Mouse (Mus musculus): ENCODE data around the gene Gpr85. TPM values are rescaled to one million over a fixed set of nuclear protein-coding genes. Genes with fewer than 3 reads are reported as not detected.

Gene Gpr85
- 35.1 and 37.5 TPM in 2 replicates for polyA plus RNA-seq (2016; fragmentation: Nextera tagmentation; extraction: Ambion mirVana)

DNA sequence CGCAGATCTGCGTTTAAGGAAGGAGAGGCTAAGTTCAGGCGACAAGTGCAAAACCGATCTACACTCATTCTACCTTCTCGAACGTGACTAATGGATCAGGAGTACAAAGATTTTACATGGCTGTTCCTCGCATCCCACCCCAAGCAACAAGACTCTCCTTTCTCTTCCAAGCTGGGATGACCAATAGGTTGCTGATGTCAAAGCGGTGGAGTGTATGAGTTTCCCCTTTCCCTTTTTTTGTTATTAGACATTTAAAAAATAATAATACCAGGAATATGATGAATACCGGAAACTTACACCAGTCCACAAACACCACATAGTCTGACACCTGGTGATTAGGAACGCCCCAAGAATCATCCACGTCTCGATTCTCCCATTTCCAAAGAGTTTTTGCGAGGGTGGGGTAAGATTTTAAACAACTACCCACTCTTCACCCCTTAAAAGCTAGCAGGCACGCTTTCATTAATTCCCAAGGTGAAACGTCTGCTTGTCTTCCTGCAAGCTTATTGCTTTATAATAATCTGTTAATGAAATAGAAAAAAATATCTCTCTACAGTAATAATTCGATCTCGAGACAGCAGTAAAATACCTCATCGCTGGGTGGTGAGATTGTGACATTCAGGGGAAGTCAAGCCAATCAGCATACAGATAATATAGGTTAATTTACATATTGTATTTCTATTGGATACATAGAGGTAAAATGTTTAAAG is at the start of gene Gpr85:
Gene Gpr85, minus strand, starts transcription at position 598 of the 710 bp plus-strand sequence.
- ATAC-seq (ENCODE audit: low FRiP score, low read depth), result no peak
- Histone ChIP-seq H3K36me3 (no peaks in the 10 kb centered on the region), H3K4me2 (replicated peaks) (peak within 1 kb of the TSS; percentile 55), H3K27me3 (no peaks in the 10 kb centered on the region), H3K4me1 (peaks cover 12% of the 10 kb centered on the region; the same call in 1 of the 2 replicates), H3K4me3 (peak within 1 kb of the TSS; percentile 54), H3K27ac (replicated peaks) (peak within 1 kb of the TSS; percentile 94), H3K9ac (replicated peaks) (peak within 1 kb of the TSS; percentile 68), H3K9me3 (no peaks in the 10 kb centered on the region)
- WGBS, result 46% methylated on average over 18 of the region's 18 CpGs

DNA sequence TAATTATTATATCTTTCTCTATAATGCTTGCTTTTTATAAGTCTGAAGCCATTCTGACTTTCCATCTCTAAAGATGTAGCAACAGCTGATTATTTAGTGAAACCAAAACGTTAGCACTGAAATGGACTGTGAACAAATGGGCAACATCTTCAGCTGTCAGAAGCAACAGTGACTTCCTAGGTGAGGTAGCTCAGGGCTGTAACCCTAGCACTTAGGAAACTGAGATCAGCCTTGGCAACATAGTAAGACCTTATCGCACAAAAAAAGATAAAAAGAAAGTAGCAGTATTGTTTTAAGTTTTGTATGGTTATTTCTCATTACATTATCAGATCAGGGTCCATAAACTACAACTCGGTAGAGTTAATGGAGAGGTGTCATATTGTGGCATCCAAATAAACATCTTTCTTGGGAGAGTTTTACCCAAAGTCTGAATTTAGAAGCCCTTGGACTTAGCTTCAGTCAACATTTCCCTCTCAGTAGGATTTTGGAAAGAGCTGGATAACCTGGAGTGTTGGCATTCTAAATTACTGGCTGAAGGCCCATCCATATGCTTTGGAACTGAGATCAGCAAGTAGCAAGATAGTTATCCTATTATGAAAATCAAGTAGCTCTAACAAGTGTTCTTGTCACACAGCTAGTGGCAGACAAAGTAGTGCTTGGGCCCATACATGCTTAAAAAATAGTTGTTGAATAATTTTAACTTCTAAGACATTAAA is 45.3 kb upstream of the Gpr85 start:
- Histone ChIP-seq H3K27ac (replicated peaks) (no peak overlapping the region), H3K4me3 (no peak overlapping the region), H3K4me2 (replicated peaks) (no peak overlapping the region), H3K27me3 (no peaks in the 10 kb centered on the region), H3K9ac (replicated peaks) (no peak overlapping the region), H3K9me3 (no peaks in the 10 kb centered on the region), H3K4me1 (no peaks in the 10 kb centered on the region), H3K36me3 (no peaks in the 10 kb centered on the region)
- no peak for ATAC-seq (ENCODE audit: low FRiP score, low read depth)
- 85% methylated on average over 3 of the region's 3 CpGs for WGBS

DNA sequence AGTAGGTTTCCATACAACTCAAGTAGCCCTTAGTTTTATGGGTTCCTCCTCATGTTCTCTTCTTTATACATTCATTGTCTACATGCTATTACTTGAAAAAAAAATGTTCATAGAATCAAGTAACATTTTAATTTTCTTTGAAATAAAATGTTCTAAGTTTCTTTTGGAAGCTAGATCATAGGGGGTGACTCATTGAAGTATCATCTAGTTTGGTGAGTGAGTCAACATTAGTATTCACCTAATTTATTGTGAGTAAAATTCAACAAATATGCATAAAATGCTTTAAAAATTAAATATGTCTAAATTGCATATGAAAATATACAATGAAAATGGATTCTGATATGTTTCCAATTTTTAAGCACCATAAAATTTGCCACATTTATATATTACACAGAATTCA is 43.2 kb upstream of the Gpr85 start:
- Histone ChIP-seq H3K4me3 (no peak overlapping the region), H3K27me3 (no peaks in the 10 kb centered on the region), H3K4me2 (replicated peaks) (no peak overlapping the region), H3K4me1 (no peaks in the 10 kb centered on the region), H3K27ac (replicated peaks) (no peak overlapping the region), H3K9me3 (no peaks in the 10 kb centered on the region), H3K36me3 (no peaks in the 10 kb centered on the region), H3K9ac (replicated peaks) (no peak overlapping the region)
- no peak for ATAC-seq (ENCODE audit: low FRiP score, low read depth)

DNA sequence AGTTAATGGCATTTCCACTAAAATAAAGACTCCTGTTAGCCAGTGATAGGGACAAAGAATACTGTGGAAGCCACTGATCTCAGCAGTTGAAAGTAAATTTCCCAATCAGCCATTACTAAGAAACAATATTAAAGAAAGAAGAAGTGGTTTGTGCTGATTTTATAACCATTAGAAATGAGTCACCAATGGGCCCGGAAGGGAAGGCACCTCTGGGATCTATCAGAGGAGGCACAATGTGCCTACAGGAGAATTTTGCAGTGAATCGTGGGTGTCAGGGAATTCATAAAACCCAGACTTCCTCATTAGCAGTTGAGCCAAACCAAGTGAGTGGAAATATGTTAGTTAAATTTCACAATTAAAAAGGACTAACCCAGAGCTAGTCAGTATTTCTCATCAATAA is 34.2 kb upstream of the Gpr85 start:
- ATAC-seq (ENCODE audit: low FRiP score, low read depth), result no peak
- H3K4me1 ChIP-seq, result peaks cover 7% of the 10 kb centered on the region
- H3K4me2 ChIP-seq (replicated peaks), result no peak overlapping the region
- H3K27me3 ChIP-seq, result no peaks in the 10 kb centered on the region
- H3K9me3 ChIP-seq, result no peaks in the 10 kb centered on the region
- 87% methylated on average over 2 of the region's 2 CpGs for WGBS
- H3K9ac ChIP-seq (replicated peaks), result no peak overlapping the region
- no peak overlapping the region for H3K27ac ChIP-seq (replicated peaks)
- no peak overlapping the region for H3K4me3 ChIP-seq
- H3K36me3 ChIP-seq, result no peaks in the 10 kb centered on the region

GRCm38 (mm10) chr6:13872076-13872475 is 32.3 kb upstream of the Gpr85 start:
- ATAC-seq (ENCODE audit: low FRiP score, low read depth), result no peak
- Histone ChIP-seq H3K27ac (replicated peaks) (no peak overlapping the region), H3K4me2 (replicated peaks) (peak overlapping the region; percentile 60), H3K9me3 (no peaks in the 10 kb centered on the region), H3K4me3 (no peak overlapping the region), H3K9ac (replicated peaks) (no peak overlapping the region), H3K4me1 (peaks cover 7% of the 10 kb centered on the region), H3K27me3 (no peaks in the 10 kb centered on the region), H3K36me3 (no peaks in the 10 kb centered on the region)
- 84% methylated on average over 7 of the region's 7 CpGs for WGBS

DNA sequence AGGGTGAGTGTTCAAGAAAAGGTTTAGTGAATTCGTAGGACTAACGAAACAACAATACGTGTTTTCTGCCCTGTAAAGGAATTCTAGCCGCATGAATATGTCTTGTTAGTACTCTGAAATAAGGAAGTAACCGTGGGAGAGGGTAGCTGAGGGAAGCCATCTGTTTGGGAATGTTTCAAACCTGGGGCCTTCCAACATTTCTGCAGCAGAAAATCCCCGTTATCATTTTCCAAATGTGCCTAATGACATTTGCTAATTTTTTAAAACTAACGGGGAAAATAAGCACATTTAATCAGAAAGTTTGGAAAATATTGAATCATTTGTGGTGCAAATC is 31.9 kb upstream of the Gpr85 start:
- Histone ChIP-seq H3K4me2 (replicated peaks) (peak overlapping the region; percentile 60), H3K9me3 (no peaks in the 10 kb centered on the region), H3K4me1 (peaks cover 7% of the 10 kb centered on the region), H3K9ac (replicated peaks) (peak overlapping the region; percentile 68; the same call in 1 of the 2 replicates), H3K36me3 (no peaks in the 10 kb centered on the region), H3K27ac (replicated peaks) (peak overlapping the region; percentile 46; the same call in 1 of the 2 replicates), H3K4me3 (peak overlapping the region; percentile 60), H3K27me3 (no peaks in the 10 kb centered on the region)
- 2% methylated on average over 7 of the region's 7 CpGs for WGBS
- ATAC-seq (ENCODE audit: low FRiP score, low read depth), result peak; percentile 81

- Histone ChIP-seq H3K4me1 (peaks cover 7% of the 10 kb centered on the region), H3K27me3 (no peaks in the 10 kb centered on the region), H3K27ac (replicated peaks) (peak within 1 kb of the TSS; percentile 46; the same call in 1 of the 2 replicates), H3K9ac (replicated peaks) (peak within 1 kb of the TSS; percentile 68), H3K4me3 (peak within 1 kb of the TSS; percentile 60), H3K36me3 (no peaks in the 10 kb centered on the region), H3K4me2 (replicated peaks) (peak within 1 kb of the TSS; percentile 60), H3K9me3 (no peaks in the 10 kb centered on the region)
- 1% methylated on average over 19 of the region's 19 CpGs for WGBS
- peak; percentile 100 for ATAC-seq (ENCODE audit: low FRiP score, low read depth)
Observed at GRCm38 (mm10) chr6:13870919-13871624, 31.3 kb upstream of the Gpr85 start, which contains the start of gene 2610001J05Rik. 2610001J05Rik (minus strand) TSS chr6:13871518.

- Histone ChIP-seq H3K27ac (replicated peaks) (no peak overlapping the region; the same call in 1 of the 2 replicates), H3K4me2 (replicated peaks) (peak overlapping the region; percentile 60), H3K9ac (replicated peaks) (peak overlapping the region; percentile 53), H3K9me3 (no peaks in the 10 kb centered on the region), H3K4me3 (peak overlapping the region; percentile 39), H3K36me3 (no peaks in the 10 kb centered on the region), H3K27me3 (no peaks in the 10 kb centered on the region), H3K4me1 (peaks cover 7% of the 10 kb centered on the region)
- WGBS, result 28% methylated on average over 12 of the region's 12 CpGs
- ATAC-seq (ENCODE audit: low FRiP score, low read depth), result peak; percentile 31
Observed at GRCm38 (mm10) chr6:13870289-13870741, 30.6 kb upstream of the Gpr85 start.

- Histone ChIP-seq H3K9me3 (no peaks in the 10 kb centered on the region), H3K4me2 (replicated peaks) (no peak overlapping the region), H3K27ac (replicated peaks) (no peak overlapping the region), H3K36me3 (no peaks in the 10 kb centered on the region), H3K9ac (replicated peaks) (no peak overlapping the region), H3K4me3 (no peak overlapping the region), H3K4me1 (no peaks in the 10 kb centered on the region), H3K27me3 (no peaks in the 10 kb centered on the region)
- WGBS, result 85% methylated on average over 1 of the region's 1 CpGs
- no peak for ATAC-seq (ENCODE audit: low FRiP score, low read depth)
Observed at GRCm38 (mm10) chr6:13860596-13860995, 20.9 kb upstream of the Gpr85 start.

DNA sequence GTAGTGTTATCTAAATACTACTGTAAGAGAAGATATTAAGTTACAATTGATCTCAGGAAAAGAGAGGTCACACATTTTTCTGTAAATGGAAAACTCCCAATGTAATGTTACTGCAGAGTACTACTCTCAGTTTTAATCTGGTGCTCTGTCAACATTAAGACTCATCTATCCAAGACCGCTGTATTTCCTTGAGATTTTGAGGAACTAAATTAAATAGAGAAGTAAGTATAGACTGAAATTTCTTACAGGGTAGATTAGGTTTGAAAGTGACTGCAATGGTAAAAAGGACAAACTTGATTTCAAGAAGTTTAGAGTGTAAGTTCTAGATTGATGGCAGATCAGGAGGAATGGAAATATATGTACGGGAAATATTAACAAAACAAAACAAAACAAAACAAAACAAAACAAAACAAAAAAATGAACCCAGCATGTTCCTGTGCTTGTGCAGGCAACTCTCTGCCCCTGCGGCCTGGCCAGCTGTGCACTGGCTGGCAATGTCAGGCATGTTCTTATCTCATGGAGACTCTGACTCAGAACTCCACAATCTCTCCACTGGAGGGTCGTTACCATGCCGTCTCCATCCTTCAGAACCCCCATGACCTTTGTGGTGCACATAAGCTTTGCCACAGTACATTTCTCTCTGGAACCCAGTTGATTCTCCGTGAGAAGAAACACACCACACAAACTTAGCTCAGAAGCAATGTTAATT is 20.3 kb upstream of the Gpr85 start:
- Histone ChIP-seq H3K36me3 (no peaks in the 10 kb centered on the region), H3K4me2 (replicated peaks) (no peak overlapping the region), H3K4me1 (no peaks in the 10 kb centered on the region), H3K9ac (replicated peaks) (no peak overlapping the region), H3K27me3 (no peaks in the 10 kb centered on the region), H3K27ac (replicated peaks) (no peak overlapping the region), H3K4me3 (no peak overlapping the region), H3K9me3 (no peaks in the 10 kb centered on the region)
- ATAC-seq (ENCODE audit: low FRiP score, low read depth), result no peak
- 89% methylated on average over 6 of the region's 6 CpGs for WGBS

DNA sequence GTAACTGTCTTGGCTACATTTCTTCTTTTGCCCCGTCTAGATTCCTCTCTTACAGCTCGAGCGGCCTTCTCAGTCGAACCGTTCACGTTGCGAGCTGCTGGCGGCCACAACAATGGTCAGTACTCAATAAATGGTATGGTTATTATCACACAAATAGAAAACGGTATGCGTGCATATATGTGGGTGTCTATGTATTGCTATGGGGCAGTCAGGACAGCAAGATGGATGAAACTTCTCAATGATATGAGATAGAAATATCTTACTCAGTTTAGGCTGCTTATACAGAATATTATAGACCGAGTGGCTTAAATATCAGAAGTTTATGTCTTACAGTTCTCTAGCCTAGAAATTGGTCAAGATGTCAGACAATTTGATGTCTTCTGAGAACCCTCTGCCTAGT is 14.5 kb upstream of the Gpr85 start:
- Histone ChIP-seq H3K27me3 (no peaks in the 10 kb centered on the region), H3K27ac (replicated peaks) (no peak overlapping the region), H3K4me3 (no peak overlapping the region), H3K4me2 (replicated peaks) (no peak overlapping the region; the same call in 1 of the 2 replicates), H3K36me3 (no peaks in the 10 kb centered on the region), H3K9ac (replicated peaks) (no peak overlapping the region), H3K9me3 (no peaks in the 10 kb centered on the region), H3K4me1 (no peaks in the 10 kb centered on the region)
- WGBS, result 17% methylated on average over 11 of the region's 11 CpGs
- no peak; the same call in 1 of the 2 replicates for ATAC-seq (ENCODE audit: low FRiP score, low read depth)
